Mouse (Mus musculus): ENCODE data around the gene Oas1a.
"Not testable (repeated sequence)": the region's sequence is repeated elsewhere in the genome, so short reads cannot be mapped to it uniquely, and the experiment has no call there.

Gene Oas1a

GRCm38 (mm10) chr5:120893866-120894265 is 13.5 kb downstream of the Oas1a start:
- not testable (repeated sequence) for DNase-seq (ENCODE audit: low spot score in 2 of 2)

DNA sequence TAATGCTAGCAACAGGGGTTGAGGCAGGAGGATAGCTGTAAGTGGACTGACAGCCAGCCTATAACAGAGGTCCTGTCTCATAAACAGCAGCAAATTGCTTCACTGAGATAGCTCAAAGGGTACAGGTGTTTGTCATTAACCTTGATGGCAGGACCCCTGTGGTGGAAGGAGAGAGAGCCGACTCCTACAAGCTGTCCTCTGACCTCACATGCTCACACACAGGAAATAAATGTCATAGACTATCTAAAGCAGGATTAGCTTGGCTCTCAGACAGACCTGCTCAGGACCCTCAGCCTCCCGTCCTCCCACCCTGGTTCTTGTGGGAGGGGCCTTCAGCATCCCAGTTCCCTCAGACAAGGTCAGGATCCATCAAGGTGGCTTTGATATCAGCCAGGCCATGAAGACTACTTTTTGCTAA is 15.1 kb downstream of the Oas1a start:
- no peak for DNase-seq (ENCODE audit: low spot score in 2 of 2)

GRCm38 (mm10) chr5:120891566-120892242 is 15.6 kb downstream of the Oas1a start:
- DNase-seq (ENCODE audit: low spot score in 2 of 2): not testable (repeated sequence)

DNA sequence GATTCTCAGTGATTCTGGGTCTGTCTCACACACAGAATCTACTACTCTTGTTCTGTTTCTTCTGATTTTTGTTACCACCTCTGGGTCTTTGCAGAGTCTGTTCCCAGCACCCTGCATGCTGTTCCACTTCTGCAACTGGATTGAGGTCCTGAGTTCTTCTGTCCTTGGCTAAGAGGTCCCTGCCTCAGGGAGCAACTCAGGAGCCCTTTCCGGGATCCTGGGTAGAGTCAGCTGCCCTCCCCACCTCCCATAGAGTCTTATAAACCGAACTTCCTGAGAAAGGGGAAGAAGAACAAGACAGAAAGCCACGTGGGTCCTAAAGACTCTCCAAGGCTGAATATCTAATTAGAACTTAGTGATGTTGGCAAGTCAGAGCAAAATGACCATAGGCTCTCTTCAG is 16.3 kb downstream of the Oas1a start:
- no peak for DNase-seq (ENCODE audit: low spot score in 2 of 2)

- DNase-seq (ENCODE audit: low spot score in 2 of 2): no peak
These were observed 17.3 kb downstream of the Oas1a start for GRCm38 (mm10) chr5:120890026-120890425.

- not testable (repeated sequence) for DNase-seq (ENCODE audit: low spot score in 2 of 2)
These were observed 19.0 kb downstream of the Oas1a start for GRCm38 (mm10) chr5:120888294-120888815.

- DNase-seq (ENCODE audit: low spot score in 2 of 2): no peak
These were observed 19.5 kb downstream of the Oas1a start for GRCm38 (mm10) chr5:120887831-120888230.

DNA sequence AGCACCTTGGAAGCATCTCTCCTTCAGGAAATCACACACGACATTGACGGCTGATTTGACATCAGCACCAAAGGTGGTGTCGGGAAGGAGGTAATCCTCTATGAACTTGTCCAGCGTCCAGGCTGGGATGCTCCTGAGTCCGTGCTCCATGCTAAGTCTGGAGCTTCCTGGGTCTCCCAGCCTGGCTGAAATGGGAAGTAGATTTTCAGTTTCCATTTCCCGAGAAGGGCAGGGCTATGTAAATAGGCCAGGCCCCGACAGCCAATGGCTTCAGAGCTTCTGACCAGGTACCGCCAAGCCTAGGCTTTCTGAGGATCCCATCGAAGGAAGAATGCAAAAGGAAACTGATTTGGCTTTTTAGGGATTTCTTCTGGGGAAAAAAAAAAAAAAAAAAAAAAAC is 19.9 kb downstream of the Oas1a start, which contains the start of gene Oas1g:
TSS of gene Oas1g (minus strand) at position 201 of the 400 bp plus-strand sequence.
- not testable (repeated sequence) for DNase-seq (ENCODE audit: low spot score in 2 of 2)

- DNase-seq (ENCODE audit: low spot score in 2 of 2): not testable (repeated sequence)
These were observed 25.6 kb downstream of the Oas1a start for GRCm38 (mm10) chr5:120881681-120882080.

DNA sequence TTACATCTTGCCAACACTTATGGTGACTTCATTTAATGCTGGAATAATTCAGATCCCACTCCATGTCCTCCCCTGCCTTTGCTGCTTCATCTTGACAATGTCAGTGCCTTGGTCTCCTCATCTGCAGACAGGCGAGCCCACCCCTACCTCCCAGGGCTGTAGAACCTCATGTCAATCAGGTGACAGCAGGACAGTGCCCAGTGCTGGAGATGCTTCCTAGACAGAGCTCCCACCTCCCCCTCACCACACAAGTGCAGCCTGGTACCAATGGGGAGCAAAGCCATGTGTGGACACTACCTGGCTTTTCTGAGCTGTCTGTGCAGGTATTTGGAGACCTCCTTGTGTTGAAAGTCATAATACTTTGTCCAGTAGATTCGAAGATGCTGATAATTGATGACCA is 28.5 kb downstream of the Oas1a start:
- peak in 1 of 2 experiments; percentile 9 for DNase-seq (ENCODE audit: low spot score in 2 of 2)

- not testable (repeated sequence) for DNase-seq (ENCODE audit: low spot score in 2 of 2)
These were observed 29.9 kb downstream of the Oas1a start for GRCm38 (mm10) chr5:120877407-120877806.

DNA sequence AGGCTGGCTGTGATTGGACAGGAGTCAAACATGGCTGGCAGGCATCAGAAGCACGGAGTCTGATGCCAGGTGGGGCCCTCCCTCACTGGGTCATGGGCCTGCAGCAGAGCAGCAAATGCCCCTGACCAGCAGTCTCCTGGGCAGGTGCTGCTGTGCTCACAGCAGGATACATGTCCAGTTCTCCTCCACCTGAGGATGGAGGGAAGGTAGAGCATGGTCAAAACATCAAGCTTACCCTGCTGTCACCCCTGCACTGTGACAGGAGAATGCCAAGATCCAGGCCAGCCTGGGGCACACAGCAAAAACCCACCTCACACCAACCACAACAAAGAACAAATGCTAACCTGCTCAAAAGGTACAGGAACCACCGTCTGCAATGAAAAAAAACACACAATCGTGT is 30.5 kb downstream of the Oas1a start:
- DNase-seq (ENCODE audit: low spot score in 2 of 2): not testable (repeated sequence)

DNA sequence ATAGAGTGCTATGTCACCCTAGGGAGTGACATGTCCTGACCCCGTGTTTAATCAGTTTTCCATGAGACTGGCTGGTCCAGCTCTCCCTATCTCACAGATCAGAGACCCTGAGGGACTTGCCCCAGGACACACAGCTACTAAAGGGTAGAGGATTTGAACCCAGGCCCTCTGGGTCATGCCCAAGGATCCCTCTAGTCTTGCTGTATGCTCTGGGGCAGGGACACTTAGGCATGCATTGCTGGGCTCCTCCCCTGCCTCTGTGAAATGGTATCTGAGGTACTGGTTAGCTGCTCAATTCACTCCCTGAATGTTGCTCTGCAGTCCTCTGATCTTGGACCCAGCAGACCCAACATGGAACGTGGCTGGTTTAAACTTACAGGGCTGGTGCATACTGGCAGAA is 35.9 kb downstream of the Oas1a start:
- DNase-seq (ENCODE audit: low spot score in 2 of 2): no peak

DNA sequence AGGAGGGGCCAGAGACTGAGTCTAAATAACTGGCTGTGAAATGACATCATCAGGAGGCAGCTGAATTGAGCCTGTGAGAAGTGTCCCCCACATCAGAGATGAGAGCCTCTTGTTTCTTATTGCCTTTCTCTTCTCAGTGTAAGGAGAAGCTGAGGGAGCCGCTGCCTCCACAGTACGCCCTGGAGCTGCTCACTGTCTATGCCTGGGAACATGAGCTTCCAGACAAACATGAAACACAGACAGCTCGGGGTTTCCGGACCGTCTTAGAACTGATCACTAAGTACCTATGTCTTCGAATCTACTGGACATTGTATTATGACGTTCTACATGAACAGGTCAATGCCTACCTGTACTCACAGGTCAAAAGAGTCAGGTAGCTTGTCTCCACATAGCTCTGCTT is 36.5 kb downstream of the Oas1a start:
- DNase-seq (ENCODE audit: low spot score in 2 of 2): no peak

GRCm38 (mm10) chr5:120870081-120870480 is 37.2 kb downstream of the Oas1a start:
- no peak for DNase-seq (ENCODE audit: low spot score in 2 of 2)

DNA sequence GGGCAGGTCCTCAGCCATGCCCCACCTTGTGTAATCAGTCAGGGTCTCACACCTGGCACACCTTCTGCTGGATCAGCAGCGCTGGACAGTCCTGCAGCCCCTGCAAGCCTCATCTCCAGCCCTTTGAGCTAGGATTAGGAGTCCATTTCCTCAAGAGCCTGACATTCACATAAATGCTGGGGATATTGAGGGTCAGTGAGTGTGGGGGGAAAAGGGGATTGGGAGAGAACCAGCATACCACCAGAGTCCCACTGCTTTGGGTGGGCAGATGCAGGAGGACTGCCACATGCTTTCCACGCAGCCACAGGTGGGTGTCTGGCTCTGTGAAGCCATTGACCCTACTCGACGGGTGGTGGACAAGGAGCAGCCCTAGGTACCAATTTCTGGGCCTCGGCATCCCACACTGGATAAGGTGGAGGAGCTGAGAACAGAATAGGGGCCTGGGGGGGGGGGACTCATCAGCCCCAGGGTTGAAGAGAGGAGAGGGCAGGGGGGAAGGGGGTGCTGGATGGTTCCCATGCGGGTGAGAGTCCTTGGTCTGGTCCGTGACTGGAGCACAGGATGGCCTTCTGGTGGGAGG is 37.8 kb downstream of the Oas1a start:
- no peak for DNase-seq (ENCODE audit: low spot score in 2 of 2)

GRCm38 (mm10) chr5:120865336-120865860 is 41.9 kb downstream of the Oas1a start:
- no peak for DNase-seq (ENCODE audit: low spot score in 2 of 2)

DNA sequence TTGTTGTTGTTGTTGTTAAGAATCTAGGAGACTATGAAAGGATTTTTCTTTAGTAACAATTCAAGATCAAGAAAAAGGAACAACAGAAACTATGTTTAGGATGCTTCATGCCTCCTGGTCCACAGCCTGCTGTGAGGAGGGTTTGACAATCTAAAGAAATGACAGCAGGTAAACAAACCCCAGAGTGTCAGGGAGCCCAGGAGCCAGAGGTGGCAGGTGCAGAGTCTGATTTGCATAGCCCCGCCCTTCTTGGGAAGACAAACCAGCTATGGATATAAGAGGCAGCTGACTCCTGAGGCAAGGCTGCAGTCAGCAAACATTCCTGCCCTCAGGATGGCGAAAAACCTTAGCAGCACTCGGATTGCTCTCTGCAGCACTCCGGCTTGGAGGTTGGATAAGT is 46.2 kb downstream of the Oas1a start, which contains the start of gene Oas1h:
TSS of gene Oas1h (plus strand) at position 301 of the 400 bp plus-strand sequence.
- DNase-seq (ENCODE audit: low spot score in 2 of 2): no peak

DNA sequence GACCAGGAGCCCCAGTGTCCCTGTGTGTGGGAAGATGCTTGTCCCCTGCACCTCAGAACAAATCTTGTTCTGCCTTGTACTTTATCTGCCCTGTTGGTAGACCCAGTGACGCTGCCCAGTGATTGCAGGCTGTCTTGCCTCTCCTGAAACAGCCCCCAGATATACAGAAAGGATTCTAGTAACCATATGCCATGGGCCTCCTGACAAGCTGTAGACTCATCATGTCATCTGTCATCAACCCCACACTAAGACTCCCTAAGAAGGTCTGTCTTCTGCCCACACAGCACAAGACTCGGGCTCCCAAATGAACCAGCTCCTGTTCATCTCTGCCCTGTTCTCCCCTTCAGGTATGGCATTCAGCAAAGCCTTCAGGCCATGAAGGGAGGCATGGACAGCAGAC is 48.1 kb downstream of the Oas1a start:
- peak; percentile 22 to 42 for DNase-seq (ENCODE audit: low spot score in 2 of 2)

- peak in 1 of 2 experiments; percentile 41 for DNase-seq (ENCODE audit: low spot score in 2 of 2)
These were observed 57.7 kb downstream of the Oas1a start for GRCm38 (mm10) chr5:120849601-120850136.

DNA sequence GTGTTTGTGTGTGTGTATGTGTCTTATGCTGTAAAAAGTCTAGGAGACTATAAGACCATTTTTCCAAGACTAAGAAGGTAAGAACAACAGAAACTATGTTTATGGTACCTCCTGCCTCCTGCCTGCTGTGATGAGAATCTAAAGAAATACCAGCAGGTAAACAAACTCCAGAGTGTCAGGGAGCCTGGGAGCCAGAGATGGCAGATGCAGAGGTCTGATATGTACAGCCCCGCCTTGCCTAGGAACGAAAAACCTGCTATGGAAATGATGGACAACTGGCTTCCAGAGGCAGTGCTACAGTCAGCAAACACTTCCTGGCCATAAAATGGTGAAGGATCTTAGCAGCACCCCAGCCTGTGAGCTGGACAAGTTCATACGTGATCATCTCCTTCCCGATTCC is 60.3 kb downstream of the Oas1a start, which contains the start of gene Oas1f:
TSS of gene Oas1f (plus strand) at position 301 of the 400 bp plus-strand sequence.
- no peak for DNase-seq (ENCODE audit: low spot score in 2 of 2)
